Mouse (Mus musculus) forebrain, postnatal 0 days (tissue): Measurements from ENCODE around the gene Agr3. TPM values are rescaled to one million over a fixed set of nuclear protein-coding genes. Genes with fewer than 3 reads are reported as not detected.

ENCODE experiments used
- ATAC-seq: fragments of 200-750 bp; cut with Nextera tagmentation; 2 replicates; pipeline ENCODE4 v1.8.0; 2017; ENCODE audit warnings: mild to moderate bottlenecking, moderate library complexity
- DNase-seq: peaks from one replicate; pipeline ENCODE4 v3.0.0-alpha.2; 2015
- H3K27ac ChIP-seq: fragments of 300-500 bp; sonication (generic); 2 replicates; pipeline ENCODE4 v1.5.1; 2014; ENCODE audit warnings: low read depth, mild to moderate bottlenecking, antibody characterized with exemption, low read length, moderate library complexity, mixed read lengths
- H3K27me3 ChIP-seq: fragments of 300-500 bp; sonication (generic); 2 replicates; pipeline ENCODE4 v1.6.1; 2014; ENCODE audit warnings: mild to moderate bottlenecking, low read length, mixed read lengths; ENCODE audit not compliant: insufficient read depth
- H3K36me3 ChIP-seq: fragments of 300-500 bp; sonication (generic); 2 replicates; pipeline ENCODE4 v1.6.1; 2014; ENCODE audit warnings: mild to moderate bottlenecking, moderate library complexity; ENCODE audit not compliant: insufficient read depth
- H3K4me1 ChIP-seq: fragments of 300-500 bp; sonication (generic); 2 replicates; pipeline ENCODE4 v1.6.1; 2014; ENCODE audit warnings: antibody characterized with exemption; ENCODE audit not compliant: insufficient read depth
- H3K4me2 ChIP-seq: fragments of 300-500 bp; sonication (generic); 2 replicates; pipeline ENCODE4 v1.6.1; 2014; ENCODE audit warnings: low read depth, mild to moderate bottlenecking, moderate library complexity
- H3K4me3 ChIP-seq: fragments of 300-500 bp; sonication (generic); 2 replicates; pipeline ENCODE4 v1.5.1; 2014; ENCODE audit warnings: low read depth, low read length, mixed read lengths
- H3K9ac ChIP-seq: fragments of 300-500 bp; sonication (generic); 2 replicates; pipeline ENCODE4 v1.6.1; 2014; ENCODE audit warnings: mild to moderate bottlenecking
- H3K9me3 ChIP-seq: fragments of 300-500 bp; sonication (generic); 2 replicates; pipeline ENCODE4 v1.6.1; 2016; ENCODE audit warnings: low read length
- CTCF ChIP-seq: sonication (generic); IDR thresholded peaks from 2 replicates; pipeline ENCODE4 v1.5.1; 2016; ENCODE audit warnings: antibody characterized with exemption, control low read depth, low read depth
- WGBS: fragments of 180-500 bp; shearing (Covaris S2); extraction: QIAGEN DNeasy Blood & Tissue Kit; methylation state at CpG from one replicate; pipeline ENCODE4 v1.1.7; 2014; 5-methylcytosine and 5-hydroxymethylcytosine counted together
- polyA plus RNA-seq: library from polyadenylated mRNA; unstranded; fragments of >200 nt; fragmentation: Nextera tagmentation; extraction: Ambion mirVana; gene quantifications from 2 replicates; pipeline ENCODE4 v1.2.1, GENCODE M21; 2015
- total RNA-seq: library from RNA; depleted of rRNA; stranded (reverse); fragments of >200 nt; gene quantifications from 2 replicates; pipeline ENCODE4 v1.2.3, GENCODE M21; 2014

Gene Agr3
- total and polyA plus RNA-seq, 2 experiments from 2014 or later, result not detected

GRCm38 (mm10) chr12:35896764-35897282, 28.6 kb upstream of the Agr3 start:
- DNase-seq (no peak), ATAC-seq (peak; percentile 74)
- 6% methylated on average over 4 of the region's 4 CpGs for WGBS
- no peaks in the 10 kb centered on the region for H3K36me3 ChIP-seq
- no peaks in the 10 kb centered on the region for H3K9me3 ChIP-seq
- H3K4me2 ChIP-seq, result peak overlapping the region; percentile 51
- H3K27ac ChIP-seq, result peak overlapping the region; percentile 66
- H3K9ac ChIP-seq, result peak overlapping the region; percentile 53
- no peak for TF ChIP-seq CTCF
- H3K4me3 ChIP-seq, result peak overlapping the region; percentile 41
- H3K27me3 ChIP-seq, result no peaks in the 10 kb centered on the region
- H3K4me1 ChIP-seq, result no peaks in the 10 kb centered on the region

GRCm38 (mm10) chr12:35910632-35911031, 14.8 kb upstream of the Agr3 start:
- Histone ChIP-seq H3K4me3 (no peak overlapping the region), H3K27me3 (no peaks in the 10 kb centered on the region), H3K9ac (no peak overlapping the region), H3K36me3 (no peaks in the 10 kb centered on the region), H3K9me3 (no peaks in the 10 kb centered on the region), H3K27ac (no peak overlapping the region), H3K4me2 (no peak overlapping the region), H3K4me1 (no peaks in the 10 kb centered on the region)
- no peak for TF ChIP-seq CTCF
- 82% methylated on average over 1 of the region's 1 CpGs for WGBS
- ATAC-seq (no peak), DNase-seq (no peak)

GRCm38 (mm10) chr12:35915813-35916212, 9.6 kb upstream of the Agr3 start:
- TF ChIP-seq CTCF, result no peak
- Histone ChIP-seq H3K4me3 (no peak overlapping the region), H3K4me2 (no peak overlapping the region), H3K27me3 (no peaks in the 10 kb centered on the region), H3K4me1 (no peaks in the 10 kb centered on the region), H3K27ac (no peak overlapping the region), H3K9ac (no peak overlapping the region), H3K36me3 (no peaks in the 10 kb centered on the region), H3K9me3 (no peaks in the 10 kb centered on the region)
- DNase-seq (no peak), ATAC-seq (no peak)

GRCm38 (mm10) chr12:35916467-35916866, 9.0 kb upstream of the Agr3 start:
- Histone ChIP-seq H3K9ac (no peak overlapping the region), H3K9me3 (no peaks in the 10 kb centered on the region), H3K4me2 (no peak overlapping the region), H3K27ac (no peak overlapping the region), H3K36me3 (no peaks in the 10 kb centered on the region), H3K4me1 (no peaks in the 10 kb centered on the region), H3K4me3 (no peak overlapping the region), H3K27me3 (no peaks in the 10 kb centered on the region)
- DNase-seq, result no peak
- 35% methylated on average over 1 of the region's 1 CpGs for WGBS
- ATAC-seq, result no peak
- TF ChIP-seq CTCF, result no peak

GRCm38 (mm10) chr12:35918031-35918430, 7.4 kb upstream of the Agr3 start:
- TF ChIP-seq CTCF, result no peak
- DNase-seq (peak; percentile 69), ATAC-seq (peak; percentile 89)
- no peak overlapping the region for H3K4me3 ChIP-seq
- no peak overlapping the region for H3K27ac ChIP-seq
- no peaks in the 10 kb centered on the region for H3K4me1 ChIP-seq
- WGBS, result 43% methylated on average over 1 of the region's 1 CpGs
- H3K9ac ChIP-seq, result no peak overlapping the region
- H3K9me3 ChIP-seq, result no peaks in the 10 kb centered on the region
- H3K27me3 ChIP-seq, result no peaks in the 10 kb centered on the region
- no peak overlapping the region for H3K4me2 ChIP-seq
- H3K36me3 ChIP-seq, result no peaks in the 10 kb centered on the region

- no peaks in the 10 kb centered on the region for H3K9me3 ChIP-seq
- ATAC-seq (no peak), DNase-seq (no peak)
- TF ChIP-seq CTCF, result no peak
- H3K4me1 ChIP-seq, result no peaks in the 10 kb centered on the region
- no peaks in the 10 kb centered on the region for H3K36me3 ChIP-seq
- H3K27me3 ChIP-seq, result no peaks in the 10 kb centered on the region
- H3K27ac ChIP-seq, result no peak overlapping the region
- no peak overlapping the region for H3K9ac ChIP-seq
- no peak overlapping the region for H3K4me3 ChIP-seq
- WGBS, result 89% methylated on average over 2 of the region's 2 CpGs
- no peak overlapping the region for H3K4me2 ChIP-seq
Observed at GRCm38 (mm10) chr12:35927804-35928203, 2.4 kb downstream of the Agr3 start.

- ATAC-seq (no peak), DNase-seq (no peak)
- Histone ChIP-seq H3K4me1 (no peaks in the 10 kb centered on the region), H3K27ac (no peak overlapping the region), H3K27me3 (no peaks in the 10 kb centered on the region), H3K9me3 (no peaks in the 10 kb centered on the region), H3K4me3 (no peak overlapping the region), H3K36me3 (no peaks in the 10 kb centered on the region), H3K9ac (no peak overlapping the region), H3K4me2 (no peak overlapping the region)
- no peak for TF ChIP-seq CTCF
Observed at GRCm38 (mm10) chr12:35932816-35933215, 7.4 kb downstream of the Agr3 start.
